Mouse (Mus musculus): Measurements from ENCODE around the gene Tnfrsf18. TPM values are rescaled to one million over a fixed set of nuclear protein-coding genes. Genes with fewer than 3 reads are reported as not detected.

Tnfrsf18 gene
- not detected for total RNA-seq (2021)
- long read RNA-seq = 0 reads

DNA sequence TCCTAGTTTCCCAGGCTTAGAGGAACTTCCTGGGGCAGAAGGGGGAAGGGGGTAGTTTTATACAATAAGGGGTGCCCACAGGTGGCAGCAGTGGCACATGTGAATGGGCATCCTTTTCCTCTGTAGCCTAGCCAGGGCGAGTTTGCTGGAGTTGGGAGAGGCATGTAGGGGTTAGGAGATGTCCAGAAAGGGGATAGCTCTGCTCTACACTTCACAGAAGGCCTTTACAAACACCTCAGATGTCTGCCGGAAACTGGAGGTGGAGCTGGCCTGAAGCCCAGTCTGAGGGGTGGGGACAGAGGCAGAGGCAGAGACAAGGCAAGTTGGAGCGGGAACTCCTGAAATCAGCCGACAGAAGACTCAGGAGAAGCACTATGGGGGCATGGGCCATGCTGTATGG is at the start of gene Tnfrsf18:
TSS of gene Tnfrsf18 (plus strand) at position 152 of the 400 bp plus-strand sequence.
- DNase-seq (ENCODE audit: low spot score in 2 of 2) = peak in 1 of 2 experiments; percentile 49

DNA sequence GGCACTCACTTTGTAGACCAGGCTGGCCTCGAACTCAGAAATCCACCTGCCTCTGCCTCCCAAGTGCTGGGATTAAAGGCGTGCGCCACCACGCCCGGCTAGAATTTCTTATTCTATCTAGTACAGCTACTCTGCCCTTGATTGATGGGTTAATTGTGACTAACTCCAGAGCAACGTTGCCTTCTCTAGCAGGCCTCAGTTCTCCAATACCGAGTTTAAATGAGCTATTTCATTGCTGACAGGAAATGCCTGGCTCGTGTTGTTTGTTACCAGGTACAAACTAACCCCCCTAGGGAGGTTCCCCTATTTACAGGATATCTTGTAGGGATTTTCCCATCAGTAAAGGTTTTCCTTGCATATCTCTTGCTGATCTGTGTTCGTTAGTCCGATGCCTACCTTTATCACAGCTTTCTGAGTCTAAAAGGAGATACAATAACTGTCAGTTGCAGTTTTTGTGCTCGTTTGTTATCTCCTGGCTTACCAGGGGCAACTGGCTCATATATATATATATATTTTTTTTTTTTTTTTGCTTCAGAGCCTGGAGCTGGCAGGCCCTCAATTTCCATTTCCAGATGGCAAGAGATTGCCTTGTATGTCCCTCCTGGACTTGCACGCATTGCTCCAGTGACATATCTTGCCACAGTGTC is 44.4 kb upstream of the Tnfrsf18 start:
- no peak for DNase-seq (ENCODE audit: low spot score in 2 of 2)

DNA sequence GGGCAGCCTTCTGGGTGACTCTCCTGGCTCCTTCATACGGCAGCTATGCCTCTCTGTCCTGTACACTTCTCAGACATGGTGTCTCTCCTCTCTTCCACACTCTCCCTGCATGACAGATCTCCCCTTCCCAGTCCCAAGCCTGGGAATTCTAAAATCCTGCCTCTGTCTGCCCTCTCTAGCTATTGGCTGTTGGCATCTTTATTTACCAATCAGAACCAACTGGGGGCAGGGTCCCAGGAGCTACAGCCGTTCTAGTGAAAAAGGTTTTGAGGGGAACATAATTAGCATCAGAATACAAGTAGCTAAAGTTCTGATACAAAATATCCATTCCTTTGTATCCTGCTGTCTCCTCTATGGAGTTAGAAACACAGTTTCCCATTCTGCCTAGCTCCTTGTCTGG is 42.2 kb upstream of the Tnfrsf18 start:
- no peak for DNase-seq (ENCODE audit: low spot score in 2 of 2)

GRCm38 (mm10) chr4:155991211-155991907 is 34.6 kb upstream of the Tnfrsf18 start:
- no peak for DNase-seq (ENCODE audit: low spot score in 2 of 2)

DNA sequence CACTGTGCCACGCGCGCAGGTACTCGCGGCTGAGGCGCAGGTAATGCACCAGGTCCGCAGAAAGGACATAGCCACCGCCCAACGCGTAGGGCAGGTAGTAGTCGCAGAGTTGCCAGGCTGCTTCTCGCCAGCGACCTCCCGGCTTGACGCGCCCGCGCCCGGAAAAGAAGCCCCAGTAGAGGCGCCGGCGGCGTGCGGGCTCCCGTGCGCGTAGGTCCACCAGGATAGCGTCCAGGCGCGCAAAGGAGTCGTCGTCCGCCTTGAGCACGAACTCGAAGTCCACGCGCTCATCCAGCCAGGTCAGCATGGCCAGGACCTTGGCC is 34.1 kb upstream of the Tnfrsf18 start:
- DNase-seq (ENCODE audit: low spot score in 2 of 2) = no peak

DNA sequence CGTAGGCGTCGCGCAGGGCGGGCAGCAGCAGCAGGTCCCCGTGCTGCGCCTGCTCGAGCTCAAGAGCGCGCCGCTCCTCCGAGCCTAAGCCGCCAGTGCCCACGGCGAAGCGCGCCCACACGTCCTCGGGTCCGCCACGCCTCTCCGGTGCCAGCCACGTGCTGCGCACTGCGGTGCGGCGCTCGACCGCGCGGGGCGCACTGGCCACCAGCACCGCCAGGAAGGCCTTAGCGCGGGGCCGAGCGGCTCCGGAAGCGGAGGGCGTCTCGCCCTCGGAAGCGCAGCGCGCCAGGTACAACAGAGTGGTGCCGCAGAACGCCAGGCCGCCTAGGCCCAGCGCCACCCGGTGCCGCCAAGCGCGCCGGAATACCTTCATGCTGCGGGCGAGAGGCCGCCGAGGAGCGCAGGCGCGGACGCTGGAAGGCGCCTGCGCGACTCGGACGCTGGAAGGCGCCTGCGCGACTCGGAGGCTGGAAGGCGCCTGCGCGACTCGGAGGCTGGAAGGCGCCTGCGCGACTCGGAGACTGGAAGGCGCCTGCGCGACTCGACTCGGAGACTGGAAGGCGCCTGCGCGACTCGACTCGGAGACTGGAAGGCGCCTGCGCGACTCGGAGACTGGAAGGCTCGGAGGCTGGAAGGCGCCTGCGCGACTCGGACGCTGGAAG is 33.6 kb upstream of the Tnfrsf18 start, which contains the start of the genes B3galt6 and Sdf4:
TSS of gene B3galt6 (minus strand) at position 409 of the 665 bp plus-strand sequence.
TSS of gene Sdf4 (plus strand) at position 632 of the 665 bp plus-strand sequence.
- peak; percentile 87 to 92 for DNase-seq (ENCODE audit: low spot score in 2 of 2)

DNA sequence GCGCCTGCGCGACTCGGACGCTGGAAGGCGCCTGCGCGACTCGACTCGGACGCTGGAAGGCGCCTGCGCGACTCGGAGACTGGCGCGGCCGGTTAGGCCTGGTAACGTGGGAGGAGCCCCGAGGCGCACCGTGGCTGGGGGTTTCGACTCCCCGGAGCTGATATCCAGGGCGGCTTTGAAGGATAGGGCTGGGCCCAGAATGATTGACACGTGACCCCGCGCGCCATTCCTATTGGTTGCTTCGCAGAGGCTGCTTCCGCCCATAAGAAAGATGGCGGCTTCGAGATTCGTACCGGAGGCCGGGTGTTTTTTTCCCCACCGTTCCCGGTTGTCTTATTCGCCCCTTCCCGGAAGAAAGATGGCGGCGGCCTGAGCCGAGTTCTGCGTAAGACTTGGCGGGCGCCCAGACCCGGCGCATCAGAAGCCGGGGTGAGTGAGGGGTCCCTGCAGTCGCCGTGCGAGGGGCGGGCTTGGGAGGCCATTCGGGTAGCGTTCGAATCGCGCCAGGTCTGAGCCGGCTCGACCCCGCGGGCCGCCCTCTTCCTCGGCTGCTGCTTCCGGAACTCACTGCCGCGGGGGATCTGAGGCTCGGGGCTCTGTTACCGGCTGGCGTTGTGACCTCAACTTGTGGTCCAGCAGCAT is 32.9 kb upstream of the Tnfrsf18 start:
- DNase-seq (ENCODE audit: low spot score in 2 of 2) = peak; percentile 98

GRCm38 (mm10) chr4:155993606-155994005 is 32.4 kb upstream of the Tnfrsf18 start:
- DNase-seq (ENCODE audit: low spot score in 2 of 2) = no peak

- no peak for DNase-seq (ENCODE audit: low spot score in 2 of 2)
Observed at GRCm38 (mm10) chr4:156004109-156004508, 21.9 kb upstream of the Tnfrsf18 start.

- no peak for DNase-seq (ENCODE audit: low spot score in 2 of 2)
Observed at GRCm38 (mm10) chr4:156008369-156008768, 17.6 kb upstream of the Tnfrsf18 start.

DNA sequence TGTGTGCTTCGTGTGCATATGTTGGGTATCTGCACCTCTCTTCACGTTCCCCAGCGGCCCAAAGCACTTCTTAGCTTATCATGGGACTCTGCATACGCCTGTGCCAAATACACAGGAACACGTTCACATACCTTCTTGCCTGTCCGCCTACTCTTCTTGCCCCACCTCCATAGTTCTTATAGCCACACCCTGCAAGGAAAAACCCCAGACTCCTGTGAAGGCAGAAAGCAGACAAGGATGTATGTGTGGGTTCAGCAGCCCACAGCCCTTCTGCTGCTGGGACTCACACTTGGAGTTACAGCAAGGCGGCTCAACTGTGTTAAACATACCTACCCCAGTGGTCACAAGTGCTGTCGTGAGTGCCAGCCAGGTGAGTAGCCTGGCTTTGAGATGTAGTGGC is 12.3 kb upstream of the Tnfrsf18 start, which contains the start of gene Tnfrsf4:
TSS of gene Tnfrsf4 (plus strand) at position 207 of the 400 bp plus-strand sequence.
- no peak for DNase-seq (ENCODE audit: low spot score in 2 of 2)

GRCm38 (mm10) chr4:156014436-156014835 is 11.5 kb upstream of the Tnfrsf18 start:
- DNase-seq (ENCODE audit: low spot score in 2 of 2) = no peak

DNA sequence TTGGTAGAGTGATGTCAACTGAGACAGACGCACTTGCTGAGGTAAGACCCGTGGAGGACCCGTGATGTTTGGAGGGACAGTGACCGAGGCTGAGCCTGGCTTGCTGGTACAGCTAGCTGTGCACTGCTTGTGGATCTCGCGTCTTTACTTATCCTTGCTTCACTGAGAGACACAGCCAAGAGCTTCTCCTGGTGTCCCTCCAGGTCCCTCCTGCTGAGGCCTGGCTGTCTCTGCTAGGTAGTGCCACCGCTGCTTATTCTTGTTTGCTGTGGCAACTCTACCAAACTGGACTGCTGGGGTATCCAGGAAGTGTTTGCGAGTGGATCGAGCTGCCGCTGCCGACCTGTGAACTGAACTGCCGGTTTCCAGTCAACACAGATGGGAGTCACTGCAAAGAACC is 6.2 kb upstream of the Tnfrsf18 start:
- DNase-seq (ENCODE audit: low spot score in 2 of 2) = no peak

DNA sequence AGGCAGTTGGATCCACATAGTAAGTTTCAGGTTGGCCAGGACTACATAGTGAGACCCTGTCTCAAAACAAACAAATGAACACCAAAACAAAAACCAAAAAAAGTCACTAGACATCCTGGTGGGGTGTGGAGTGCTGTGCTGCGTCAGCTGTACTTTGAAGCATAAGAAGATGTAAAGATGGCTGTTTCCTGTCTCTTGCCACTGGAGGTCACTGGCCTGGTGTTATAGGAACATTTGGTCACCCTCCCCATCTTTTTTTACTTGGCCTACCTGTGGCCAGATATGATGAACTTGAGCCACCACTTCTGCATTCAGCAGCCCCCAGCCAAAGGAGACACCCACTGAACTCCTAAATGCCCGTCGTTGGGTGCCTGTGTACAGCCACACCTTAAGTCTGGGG is 4.6 kb upstream of the Tnfrsf18 start:
- DNase-seq (ENCODE audit: low spot score in 2 of 2) = no peak

- DNase-seq (ENCODE audit: low spot score in 2 of 2) = no peak
Observed at GRCm38 (mm10) chr4:156021942-156022419, 4.0 kb upstream of the Tnfrsf18 start.

GRCm38 (mm10) chr4:156023520-156023919 is 2.4 kb upstream of the Tnfrsf18 start:
- no peak for DNase-seq (ENCODE audit: low spot score in 2 of 2)

GRCm38 (mm10) chr4:156024184-156024583 is 1.8 kb upstream of the Tnfrsf18 start:
- no peak for DNase-seq (ENCODE audit: low spot score in 2 of 2)

- DNase-seq (ENCODE audit: low spot score in 2 of 2) = no peak
Observed at GRCm38 (mm10) chr4:156028580-156028979, 2.6 kb downstream of the Tnfrsf18 start.

GRCm38 (mm10) chr4:156030651-156031118 is 4.7 kb downstream of the Tnfrsf18 start:
- no peak for DNase-seq (ENCODE audit: low spot score in 2 of 2)

DNA sequence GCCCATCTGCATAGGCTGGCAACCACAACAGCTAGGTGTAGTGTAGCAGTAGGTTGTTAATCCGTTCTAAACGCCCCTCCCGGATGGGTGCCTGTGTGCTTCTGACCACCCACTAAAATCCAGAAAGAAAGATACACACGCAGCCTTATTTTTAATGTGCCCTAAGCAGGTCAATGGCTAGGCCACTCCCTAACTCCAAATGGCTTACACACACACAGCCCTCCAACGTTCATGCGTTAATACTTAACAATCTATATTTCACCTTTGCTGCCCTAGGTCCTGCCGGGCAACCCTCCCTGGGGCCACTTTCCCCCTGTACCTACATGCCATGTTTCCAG is 5.3 kb downstream of the Tnfrsf18 start:
- no peak for DNase-seq (ENCODE audit: low spot score in 2 of 2)

DNA sequence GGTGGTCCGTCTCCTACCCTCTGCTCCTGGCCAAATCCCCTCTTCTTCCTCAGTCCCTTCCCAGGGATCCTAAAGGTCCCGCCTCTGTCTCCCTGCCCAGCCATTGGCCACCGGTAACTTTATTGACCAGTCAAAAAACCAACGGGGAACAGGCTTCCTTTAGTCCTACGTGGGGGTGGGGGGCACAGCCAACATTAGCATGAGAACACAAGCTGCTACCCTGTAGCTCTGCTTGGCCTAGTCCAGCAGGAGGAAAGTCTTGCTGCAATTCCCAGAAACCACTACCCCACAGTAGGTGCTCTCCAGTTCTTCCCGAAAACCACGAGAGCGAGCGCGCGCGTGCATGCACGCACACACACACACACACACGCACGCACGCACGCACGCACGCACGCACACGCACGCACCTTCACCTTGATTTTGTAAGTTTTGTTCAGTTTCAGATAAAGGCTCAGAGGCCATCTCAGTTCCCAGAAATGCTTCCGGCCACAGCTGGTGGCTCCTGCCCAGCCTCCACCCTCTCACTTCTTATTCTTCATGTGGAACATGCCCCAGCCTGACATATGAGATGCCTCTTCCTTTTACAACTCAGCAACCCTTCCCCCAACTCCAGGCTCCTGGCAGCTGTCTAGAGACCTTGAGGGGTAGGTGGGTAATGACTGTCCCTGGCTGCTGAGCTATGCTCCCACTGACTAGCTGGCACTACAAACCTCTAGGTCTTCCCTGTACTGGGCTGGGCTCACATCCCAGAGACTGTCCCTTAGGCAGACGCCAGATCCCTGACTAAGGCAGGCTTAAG is 5.8 kb downstream of the Tnfrsf18 start:
- peak; percentile 73 to 80 for DNase-seq (ENCODE audit: low spot score in 2 of 2)
